Mouse (Mus musculus) activated CD4-positive, CD25-positive, alpha-beta regulatory T cell (primary cell): Measurements from ENCODE around the gene AU022751. TPM values are rescaled to one million over a fixed set of nuclear protein-coding genes. Genes with fewer than 3 reads are reported as not detected.

Source experiments
- polyA plus RNA-seq, 2 experiments: library from polyadenylated mRNA; unstranded; fragments of 100-300 nt; shearing (Covaris generic); gene quantifications; one replicate each; pipeline ENCODE4 v1.2.1; 2017

AU022751 gene
- polyA plus RNA-seq = not detected

DNA sequence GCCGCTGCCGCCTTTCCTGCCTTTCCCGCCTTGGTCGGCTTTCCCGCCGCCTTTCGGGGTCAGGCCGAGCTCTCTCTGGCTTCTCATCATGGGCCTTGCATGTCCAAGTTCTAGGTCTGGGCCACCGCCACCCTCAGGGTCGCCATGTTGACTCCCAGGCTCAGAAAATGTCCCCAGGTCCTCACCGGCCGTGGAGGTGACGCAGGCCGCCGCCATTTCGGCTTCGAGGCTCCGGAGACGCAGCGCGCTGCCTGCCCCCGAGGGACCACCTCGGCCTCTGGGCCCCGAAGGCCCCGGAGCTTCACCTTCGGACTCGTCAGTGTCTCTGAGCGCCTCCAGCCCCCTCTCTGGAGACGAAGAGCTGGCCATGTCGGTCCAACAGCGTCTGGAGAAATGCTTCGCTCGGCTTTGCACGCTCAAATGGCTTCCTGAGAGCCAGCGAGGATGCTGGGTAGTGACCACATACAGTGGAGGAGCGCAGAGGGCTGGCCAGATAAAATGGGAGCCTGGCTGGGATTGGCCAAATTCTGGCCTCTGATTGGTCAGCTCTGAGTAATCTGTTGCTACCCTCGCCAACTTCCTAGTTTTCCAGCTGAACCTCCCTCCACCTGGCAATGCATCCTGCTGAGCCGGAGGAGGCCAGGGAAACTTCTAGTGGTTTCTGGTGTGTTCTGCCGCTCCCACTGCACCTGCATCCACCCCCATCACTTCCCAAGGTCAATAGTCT lies at the start of gene AU022751:
TSS of gene AU022751 (minus strand) at position 466 of the 727 bp plus-strand sequence.

DNA sequence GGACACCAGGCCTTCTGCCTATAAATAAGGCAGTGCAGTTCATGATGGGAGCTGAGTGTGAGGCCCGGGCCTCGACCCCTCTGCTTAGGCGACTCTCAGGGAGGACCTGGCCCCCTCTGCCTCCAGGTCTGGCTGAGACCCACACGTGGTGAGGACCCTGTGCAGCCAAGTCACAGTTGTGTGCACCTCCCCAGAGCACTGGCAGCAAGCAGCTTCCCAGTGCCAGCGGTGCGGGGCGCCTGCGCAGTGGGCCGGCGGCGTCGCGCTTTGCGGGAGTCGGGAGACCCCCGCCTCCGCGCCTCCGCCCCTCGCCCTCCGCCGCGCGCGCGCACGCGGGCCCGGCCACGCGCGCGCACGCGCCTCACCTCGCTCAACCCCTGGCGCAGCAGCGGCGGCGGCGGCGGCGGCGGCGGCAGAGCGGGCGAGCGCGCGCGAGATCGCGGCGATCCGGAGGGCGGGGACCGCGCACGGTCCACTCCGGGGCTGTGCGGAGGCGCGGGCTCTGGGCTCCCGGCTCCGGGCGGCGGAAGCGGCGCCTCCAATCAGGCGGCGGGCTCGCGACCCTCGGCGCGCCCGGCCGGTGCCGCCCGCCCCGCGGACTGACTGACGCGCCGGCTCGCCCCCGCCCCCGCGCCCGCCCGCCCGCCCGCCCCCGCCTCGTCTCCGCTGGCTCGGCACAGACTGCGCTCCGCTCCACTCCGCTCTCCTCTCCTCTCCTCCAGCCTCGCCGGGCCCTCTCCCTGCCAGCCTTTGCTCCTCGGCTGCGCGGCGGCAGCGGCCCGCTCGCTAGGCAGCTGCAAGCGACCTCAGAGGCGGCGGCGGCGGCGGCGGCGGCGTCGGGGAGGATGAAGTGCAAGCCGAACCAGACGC lies 35.9 kb downstream of the AU022751 start, which contains the start of gene Nudt11:
TSS of gene Nudt11 (plus strand) at position 388 of the 870 bp plus-strand sequence.

Other genes starting within 250 kb of the AU022751 start
- not detected for gene Nudt11, start 36.0 kb downstream of the AU022751 start, polyA plus RNA-seq
- gene Nudt10, start 89.6 kb upstream of the AU022751 start, polyA plus RNA-seq = not detected
- gene Bmp15, start 237.3 kb upstream of the AU022751 start, polyA plus RNA-seq = not detected